Mouse (Mus musculus): ENCODE measurements around the gene 1110017D15Rik. TPM values are rescaled to one million over a fixed set of nuclear protein-coding genes. Genes with fewer than 3 reads are reported as not detected.
"Not testable (repeated sequence)": the region's sequence is repeated elsewhere in the genome, so short reads cannot be mapped to it uniquely, and the experiment has no call there.

Gene 1110017D15Rik
- total RNA-seq, 2 experiments from 2014 or later, result 0.31 TPM; not detected in 1

DNA sequence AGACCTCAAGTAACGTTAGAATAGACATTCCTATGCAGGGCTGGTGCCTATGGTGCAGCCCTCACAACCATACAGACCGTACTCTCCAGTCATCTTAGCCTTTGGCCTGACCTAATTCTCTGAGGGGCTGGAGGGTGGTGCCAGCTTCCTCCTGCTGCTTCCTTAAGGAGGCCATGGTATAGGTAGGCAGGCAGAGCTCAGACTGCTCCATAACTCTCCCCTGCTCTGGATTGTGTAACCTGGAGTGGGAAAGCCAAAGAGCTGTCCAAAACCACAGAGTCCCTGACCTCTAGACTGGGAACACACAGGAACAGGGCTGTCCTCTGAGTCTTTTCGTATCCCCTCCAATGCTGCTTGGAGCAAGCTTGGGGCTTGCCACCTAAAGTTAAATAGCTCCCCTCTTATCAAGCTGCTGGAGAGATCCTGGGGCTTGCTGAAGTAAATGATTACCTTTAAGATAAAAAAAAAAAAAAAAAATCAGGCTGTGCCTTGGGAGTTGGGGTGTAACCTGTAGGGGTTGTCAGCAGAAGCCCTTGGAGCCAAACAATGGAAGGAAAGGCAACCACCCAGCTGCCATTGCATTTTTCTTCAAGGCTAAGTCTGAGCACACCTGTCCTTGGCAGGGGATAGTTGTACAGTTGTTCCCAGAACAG lies 23.5 kb downstream of the 1110017D15Rik start:
- intact Hi-C loops (cut with DNase I), result no loop called here

DNA sequence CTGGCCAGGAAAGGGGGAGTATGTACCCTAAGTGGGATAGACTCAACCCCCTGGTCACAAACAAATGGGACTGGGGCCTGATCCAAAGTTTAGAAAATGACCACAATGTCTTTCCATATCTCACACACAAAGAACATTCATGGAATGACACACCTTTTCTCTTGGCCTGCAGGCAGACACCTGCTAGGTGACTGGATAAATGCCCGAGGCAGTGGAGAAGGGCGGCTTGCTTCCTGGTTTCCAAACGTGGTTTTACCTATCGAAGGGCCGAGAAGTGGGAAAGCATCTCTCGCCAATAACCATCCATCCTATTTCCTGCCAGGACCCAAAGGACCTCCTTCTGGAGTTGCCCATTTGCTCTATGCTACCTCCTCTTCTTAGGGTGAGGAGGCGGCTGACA lies 24.2 kb downstream of the 1110017D15Rik start:
- DNase-seq, result no peak
- intact Hi-C loops (cut with DNase I), result no loop called here

More for the DNA sequence above, 23.5 kb downstream of the 1110017D15Rik start:
- no peak for DNase-seq

DNA sequence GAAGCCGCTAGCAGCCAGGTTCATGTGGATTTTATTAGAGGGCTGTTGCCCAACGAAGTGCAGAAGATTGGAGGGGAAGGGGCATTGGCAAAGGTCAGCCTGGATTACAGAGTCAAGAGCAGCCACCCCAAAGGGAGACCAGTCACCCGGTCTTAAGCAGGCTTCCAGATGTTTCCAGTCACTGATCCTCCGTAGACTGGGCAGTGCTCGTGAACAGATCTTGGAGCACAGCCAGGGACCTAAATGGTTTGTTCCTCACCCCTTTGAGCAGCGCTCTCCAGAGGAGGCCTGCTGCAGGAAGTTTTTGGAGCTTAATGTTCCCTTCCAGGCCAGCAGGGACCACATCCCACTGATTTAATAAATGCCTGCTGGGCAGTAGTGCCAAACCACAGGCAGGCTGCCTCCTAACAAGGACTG lies 35.5 kb downstream of the 1110017D15Rik start:
- intact Hi-C loops (cut with DNase I), result no loop called here
- peak; percentile 74 to 78 for DNase-seq

DNA sequence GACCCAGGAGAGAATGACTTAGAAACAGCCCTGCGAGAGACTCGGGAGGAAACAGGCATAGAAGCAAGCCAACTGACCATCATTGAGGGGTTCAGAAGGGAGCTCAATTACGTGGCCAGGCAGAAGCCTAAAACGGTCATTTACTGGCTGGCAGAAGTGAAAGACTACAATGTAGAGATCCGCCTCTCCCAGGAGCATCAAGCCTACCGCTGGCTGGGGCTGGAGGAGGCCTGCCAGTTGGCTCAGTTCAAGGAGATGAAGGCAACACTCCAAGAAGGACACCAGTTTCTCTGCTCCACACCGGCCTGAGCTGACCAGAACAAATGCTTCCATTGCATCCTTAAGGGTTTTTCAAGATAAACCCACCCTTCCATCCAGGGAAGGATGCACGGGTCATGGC lies 36.9 kb downstream of the 1110017D15Rik start:
- peak; percentile 76 to 81 for DNase-seq
- intact Hi-C loops (cut with DNase I), result no loop called here

DNA sequence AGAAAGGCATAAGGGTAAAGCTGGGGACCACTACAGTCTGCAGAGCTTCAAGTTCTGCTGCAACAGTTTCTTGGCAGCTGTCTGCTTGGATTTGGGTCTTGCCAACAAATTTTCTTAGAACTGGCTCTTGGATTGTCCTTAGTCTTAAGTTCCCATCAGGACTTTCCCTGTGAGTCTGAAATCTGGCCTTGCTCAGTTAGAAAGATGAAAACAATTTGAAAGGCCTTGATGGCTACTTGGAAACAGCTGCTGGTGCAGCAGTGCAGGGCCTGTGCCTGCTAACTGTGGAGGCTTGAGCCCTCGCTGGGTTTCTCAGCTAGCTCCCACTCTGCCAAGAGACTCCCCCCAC lies 37.7 kb downstream of the 1110017D15Rik start:
- peak; percentile 66 to 73 for DNase-seq
- intact Hi-C loops (cut with DNase I), result no loop called here

DNA sequence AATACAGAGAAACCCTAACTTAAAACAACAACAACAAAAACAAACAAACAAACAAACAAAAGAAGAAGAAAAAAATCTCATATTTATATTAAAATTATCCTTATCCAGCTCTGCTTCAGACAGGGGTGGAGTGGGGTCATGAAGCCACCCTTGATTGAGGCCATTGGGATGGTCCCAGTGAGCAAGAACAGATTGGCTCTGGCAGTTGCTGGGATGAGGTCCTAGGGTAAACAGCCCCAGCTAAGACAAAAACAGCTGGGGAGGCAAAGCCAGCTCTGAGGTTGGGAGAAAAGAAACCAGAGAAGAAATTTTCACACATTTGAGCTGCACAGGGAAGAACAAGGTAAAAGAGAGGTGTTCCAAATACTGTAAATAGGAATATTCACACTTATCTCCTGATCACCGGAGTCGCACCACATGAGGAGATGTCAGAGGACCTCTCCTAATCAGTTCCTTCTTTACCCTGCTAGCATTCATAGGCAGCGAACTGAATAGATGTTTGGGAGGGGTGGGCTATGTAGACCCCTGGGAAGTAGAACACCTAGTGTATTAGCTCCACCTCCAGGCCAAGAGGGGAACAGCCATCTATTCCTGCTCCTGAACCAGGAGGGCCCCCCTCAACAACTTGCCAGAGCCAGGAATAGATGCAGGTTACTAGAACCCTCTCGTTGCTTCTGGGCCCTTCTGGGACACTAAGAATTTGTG lies 38.2 kb downstream of the 1110017D15Rik start:
- intact Hi-C loops (cut with DNase I), result no loop called here
- peak in 1 of 2 experiments; percentile 12 for DNase-seq

DNA sequence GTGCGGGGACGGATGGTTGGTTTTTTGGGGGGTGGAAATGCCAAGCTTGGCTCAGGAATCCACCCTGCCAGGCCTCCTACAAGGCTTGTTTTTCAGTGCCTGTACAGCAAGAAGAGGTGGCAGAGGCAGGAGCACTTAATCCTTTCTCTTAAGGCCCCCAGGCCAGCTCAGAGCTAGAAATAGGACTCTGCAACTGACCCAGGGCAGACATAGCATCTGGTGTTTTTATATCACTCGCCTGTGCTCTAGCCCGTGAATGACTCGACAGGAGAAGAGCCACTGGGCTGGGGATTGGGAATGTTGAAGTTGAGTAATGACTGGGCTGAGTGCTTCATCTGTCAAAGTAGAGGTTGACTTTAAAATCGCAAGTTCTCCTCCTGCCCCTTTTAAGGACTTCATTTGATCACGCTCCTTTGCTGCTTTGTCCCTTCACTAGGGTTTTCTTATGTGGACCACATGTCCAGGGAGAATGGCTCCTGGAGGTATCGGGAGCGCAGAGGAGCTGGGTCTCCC lies 39.4 kb downstream of the 1110017D15Rik start:
- DNase-seq, result no peak
- intact Hi-C loops (cut with DNase I), result no loop called here

DNA sequence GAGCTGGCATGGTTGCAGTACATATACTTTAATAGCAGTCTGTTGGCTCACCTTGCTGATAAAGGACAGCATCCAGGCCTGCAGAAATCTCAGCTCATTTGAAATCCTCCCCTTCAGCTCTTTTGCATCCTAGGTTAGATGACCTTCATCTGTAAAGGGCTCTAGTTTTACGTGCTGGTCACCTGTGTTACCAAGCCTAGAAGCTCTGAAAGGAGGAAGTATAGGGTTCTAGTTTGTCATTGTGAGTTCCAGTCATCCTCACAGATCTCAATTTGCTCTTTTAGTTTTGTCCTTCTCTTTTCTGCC lies 45.8 kb downstream of the 1110017D15Rik start:
- DNase-seq, result no peak
- intact Hi-C loops (cut with DNase I), result no loop called here

DNA sequence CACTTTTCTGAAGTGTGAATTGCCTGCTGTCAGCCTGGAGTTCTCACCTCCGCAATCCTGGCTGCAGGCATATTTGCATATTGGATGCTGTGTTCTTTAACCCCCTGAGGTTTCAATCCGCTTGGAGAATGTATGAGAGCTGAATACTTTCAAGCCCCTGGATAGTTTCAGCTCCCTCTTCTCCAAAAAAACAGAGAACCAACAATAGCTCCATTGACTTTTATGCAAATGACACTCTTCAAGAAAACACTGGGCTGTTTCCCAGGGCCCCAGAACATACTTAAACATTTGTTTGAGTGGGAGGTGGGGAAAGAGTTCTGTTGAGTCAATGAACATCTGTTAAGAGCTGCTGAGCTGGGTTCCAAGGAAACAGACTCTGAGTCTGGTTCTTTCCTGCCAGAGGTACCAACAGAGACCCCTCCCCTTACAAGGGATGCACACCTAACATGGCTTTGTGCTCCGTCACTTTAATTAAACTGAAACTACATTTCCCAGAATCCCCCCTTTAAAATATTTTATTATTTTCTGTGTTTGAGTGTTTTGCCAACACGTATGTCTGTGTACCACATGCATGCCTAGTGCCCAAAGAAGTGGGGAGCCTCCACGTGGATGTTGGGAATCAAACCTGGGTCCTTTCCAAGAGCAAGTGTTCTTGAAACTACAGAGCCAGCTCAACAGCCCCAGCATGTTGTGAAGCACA lies 46.3 kb downstream of the 1110017D15Rik start:
- intact Hi-C loops (cut with DNase I), result no loop called here

DNA sequence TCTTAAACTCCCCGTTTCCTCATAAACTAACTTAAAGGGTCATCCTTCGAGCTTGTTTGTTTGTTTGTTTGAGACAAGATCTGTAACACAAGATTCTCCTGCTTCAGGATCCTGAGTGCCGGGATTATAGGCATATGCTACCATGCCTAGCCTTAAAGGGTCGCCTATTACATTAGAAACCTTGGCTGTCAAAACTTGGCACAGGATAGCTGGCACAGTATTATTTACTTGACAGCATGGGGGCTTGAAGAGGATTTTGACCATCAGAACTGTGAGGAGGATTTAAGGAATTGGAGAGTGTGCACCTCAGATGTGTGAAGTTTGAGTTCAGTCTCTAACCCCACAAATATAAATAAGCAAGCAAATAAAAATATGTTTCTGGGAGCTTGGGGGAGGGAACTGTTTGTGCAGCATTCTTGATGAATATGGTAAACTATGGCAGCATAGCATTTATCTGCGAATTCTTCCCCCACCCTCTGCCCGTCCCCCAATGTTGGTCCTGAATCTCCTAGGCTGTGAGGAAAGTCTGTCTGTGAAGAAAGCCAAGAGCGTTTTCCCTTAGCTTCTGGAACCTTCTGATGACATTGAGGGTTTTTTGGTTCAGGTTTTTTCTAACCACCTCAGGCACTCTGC lies 47.0 kb downstream of the 1110017D15Rik start:
- no peak for DNase-seq
- intact Hi-C loops (cut with DNase I), result no loop called here

More for the DNA sequence above, 46.3 kb downstream of the 1110017D15Rik start:
- peak; percentile 43 to 64 for DNase-seq

DNA sequence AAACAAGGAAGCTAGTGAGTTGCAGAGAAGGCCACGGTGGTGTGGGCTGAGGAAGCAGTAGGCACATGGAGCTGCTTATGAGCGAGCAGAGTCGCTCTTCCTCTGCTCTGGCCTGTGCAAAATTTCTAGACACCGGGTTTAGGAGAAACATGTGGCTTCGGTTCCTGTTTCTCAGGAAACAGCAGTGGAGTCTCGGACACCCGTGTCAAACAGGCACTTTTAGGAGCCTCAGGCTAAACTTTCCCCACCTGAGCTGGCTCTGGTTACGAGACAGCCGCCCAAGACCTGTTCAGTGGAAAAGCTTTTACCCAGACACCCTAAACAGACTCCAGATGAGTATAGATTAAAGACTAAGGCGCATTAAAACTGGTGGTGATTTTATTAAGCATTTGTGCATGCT lies 47.9 kb downstream of the 1110017D15Rik start:
- DNase-seq, result no peak
- intact Hi-C loops (cut with DNase I), result loop anchor here (2.0 to 5.0 kb wide), 6 partner anchors 36 to 240 kb away; partner anchors contain the start of genes Dnaic1 and Fam219a

DNA sequence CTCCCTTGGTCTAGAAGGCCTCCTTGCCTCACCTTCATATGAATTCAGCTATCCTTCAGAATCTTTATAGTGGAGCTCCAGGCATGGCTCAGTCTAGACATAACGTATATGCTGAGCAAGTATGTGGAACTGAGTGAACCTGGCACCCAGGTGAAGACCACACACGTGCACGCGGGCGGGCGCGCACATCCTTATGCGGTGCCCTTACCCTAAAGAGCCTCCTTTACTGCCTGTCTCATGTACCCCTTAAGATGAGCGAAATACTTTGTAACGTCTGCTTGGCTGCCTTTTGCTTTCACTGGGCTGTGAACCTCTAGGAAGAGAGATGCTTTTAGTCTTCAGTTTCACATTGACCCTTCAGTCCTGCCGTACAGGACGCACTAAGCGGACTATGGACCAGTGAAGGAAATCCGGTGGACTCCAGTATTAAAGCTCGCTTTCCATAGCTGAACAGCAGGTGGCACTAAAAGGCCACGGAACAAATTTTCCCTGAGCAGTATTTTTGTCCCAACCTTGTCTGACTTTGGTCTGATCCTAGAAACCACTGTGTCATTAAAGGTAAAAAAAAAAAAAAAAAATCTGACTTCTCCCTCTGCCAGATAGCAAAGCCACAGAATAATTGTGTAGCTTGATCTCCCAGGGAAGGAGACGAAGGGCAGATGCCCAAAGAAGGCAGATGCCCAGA lies 48.6 kb downstream of the 1110017D15Rik start:
- intact Hi-C loops (cut with DNase I), result loop anchor here (2.0 to 5.0 kb wide), 6 partner anchors 36 to 240 kb away; partner anchors contain the start of genes Dnaic1 and Fam219a

DNA sequence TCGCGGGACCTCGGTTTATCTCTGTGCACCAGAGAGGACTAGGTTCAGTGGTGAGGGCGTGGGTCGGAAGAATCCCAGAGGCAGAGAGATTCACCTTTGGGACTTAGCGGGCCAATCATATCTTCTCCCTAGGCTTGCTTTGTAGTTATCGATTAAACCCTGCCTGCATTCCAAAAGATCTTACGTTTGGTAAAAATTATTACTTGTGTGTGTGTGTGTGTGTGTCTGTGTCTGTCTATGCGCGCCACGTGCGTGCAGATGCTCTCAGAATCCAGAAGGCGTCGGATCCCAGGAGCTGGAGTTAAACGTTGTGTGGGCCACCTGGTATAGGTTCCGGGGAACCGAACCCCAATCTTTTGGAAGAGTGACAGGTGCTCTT lies 51.9 kb downstream of the 1110017D15Rik start:
- no peak for DNase-seq
- intact Hi-C loops (cut with DNase I), result loop anchor here (5.0 kb wide), 2 partner anchors 82 to 102 kb away; partner anchors contain the start of genes Dnaic1 and Fam219a

More for the DNA sequence above, 48.6 kb downstream of the 1110017D15Rik start:
- peak; percentile 75 to 84 for DNase-seq

DNA sequence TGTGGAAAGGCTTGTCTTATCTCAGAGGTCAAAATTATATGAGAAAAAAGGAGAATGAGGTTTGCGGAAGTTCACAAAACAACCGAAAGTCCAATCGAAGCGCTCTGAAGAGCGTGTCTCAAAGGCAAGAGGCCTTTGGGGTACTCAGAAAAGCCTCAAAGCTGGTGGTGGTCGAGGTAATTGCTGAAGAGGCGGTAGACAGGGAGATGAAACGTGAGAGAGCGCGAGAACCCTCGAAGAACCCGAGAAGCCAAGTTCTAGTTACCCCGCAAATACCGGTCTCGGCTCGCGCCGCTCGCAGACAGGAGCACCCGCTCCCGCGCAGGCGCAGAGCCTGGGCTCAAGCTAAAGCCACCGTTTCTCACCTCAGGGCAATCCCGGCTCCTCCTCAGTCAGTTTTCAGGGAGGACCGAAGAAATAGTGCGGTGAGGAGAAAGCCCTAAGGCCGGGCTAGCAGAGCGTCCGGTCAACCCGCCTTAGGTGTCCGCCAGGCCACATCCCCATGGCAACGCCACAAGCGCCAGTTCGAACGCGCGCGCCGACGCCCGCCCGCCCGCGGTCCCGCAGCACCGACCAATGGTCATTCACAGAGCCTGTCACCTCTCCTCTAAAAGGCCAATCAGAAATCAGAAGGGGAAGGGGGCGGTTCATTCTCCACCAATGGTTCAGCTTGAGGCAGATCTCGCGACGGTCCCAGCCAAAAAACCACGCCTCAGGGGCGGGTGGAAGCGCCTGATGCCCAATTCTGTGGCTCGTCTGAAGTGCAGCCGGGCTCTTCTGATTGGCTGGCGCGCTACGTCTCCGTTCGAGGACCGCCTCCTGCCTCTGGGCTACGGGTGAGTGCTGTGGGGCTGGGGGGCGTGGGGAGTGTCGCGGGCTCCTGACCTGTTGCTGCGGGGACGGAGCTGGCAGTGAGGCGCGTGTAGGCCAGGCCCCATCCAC lies 52.5 kb downstream of the 1110017D15Rik start, which contains the start of the genes Kif24 and Nudt2:
Gene Kif24 (minus strand): TSS at position 543 of the 942 bp plus-strand sequence.
Gene Nudt2 (plus strand): TSS at position 807 of the 942 bp plus-strand sequence.
- intact Hi-C loops (cut with DNase I), result loop anchor here (5.0 kb wide), 2 partner anchors 83 to 103 kb away; partner anchors contain the start of genes Dnaic1 and Fam219a
- DNase-seq, result peak; percentile 99

DNA sequence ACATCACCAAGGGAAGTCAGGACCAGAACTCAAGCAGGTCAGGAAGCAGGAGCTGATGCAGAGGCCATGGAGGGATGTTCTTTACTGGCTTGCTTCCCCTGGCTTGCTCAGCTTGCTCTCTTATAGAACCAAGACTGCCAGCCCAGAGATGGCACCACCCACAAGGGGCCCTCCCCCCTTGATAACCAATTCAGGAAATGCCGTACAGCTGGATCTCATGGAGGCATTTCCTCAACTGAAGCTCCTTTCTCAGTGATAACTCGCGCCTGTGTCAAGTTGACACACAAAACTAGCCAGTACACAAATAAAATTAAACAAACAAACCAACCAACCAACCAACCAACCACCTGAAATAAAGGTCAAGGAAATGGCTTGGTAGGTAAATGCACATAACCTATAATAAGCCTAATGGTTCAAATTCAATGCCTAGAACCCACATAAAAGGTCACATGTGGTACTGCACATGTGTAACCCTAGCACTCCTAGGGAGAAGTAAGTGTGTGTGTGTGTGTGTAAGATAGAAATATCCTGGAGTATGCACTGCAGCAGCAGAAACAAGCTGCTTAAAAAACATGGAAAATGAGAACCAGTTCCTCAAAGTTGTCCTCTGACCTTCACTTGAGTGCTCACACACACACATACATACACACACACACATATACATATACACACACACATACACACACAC lies 53.9 kb downstream of the 1110017D15Rik start:
- intact Hi-C loops (cut with DNase I); DNase-seq: not testable (repeated sequence)

DNA sequence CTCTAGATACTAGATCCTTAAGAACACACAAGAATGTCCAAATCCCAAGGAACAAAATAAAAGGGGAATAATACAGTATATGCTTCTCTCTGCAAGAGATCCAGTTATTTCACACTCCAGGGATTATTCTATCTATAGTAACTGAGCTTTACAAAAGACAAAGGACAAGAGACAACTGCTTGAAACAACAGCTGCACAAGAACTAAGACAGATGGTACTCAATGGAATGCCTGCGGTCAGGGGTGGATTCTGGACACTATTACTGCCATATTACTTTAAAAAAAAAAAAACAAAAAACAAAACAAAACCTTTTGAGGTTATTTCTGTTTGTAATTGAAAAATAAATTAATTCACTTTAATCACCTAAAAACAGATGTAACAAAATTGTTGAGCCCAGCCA lies 56.4 kb downstream of the 1110017D15Rik start:
- DNase-seq, result no peak
- intact Hi-C loops (cut with DNase I), result no loop called here

All from heart, postnatal 10 days (tissue).